Mouse (Mus musculus) telencephalon, adult 2 months (tissue): ENCODE results near the gene Sppl2b.
A peak's percentile ranks its signal among the peaks of the same experiment; 100 is the strongest.
"Not testable (repeated sequence)": the region's sequence is repeated elsewhere in the genome, so short reads cannot be mapped to it uniquely, and the experiment has no call there.

Source experiments
- DNase-seq: peaks from one replicate; pipeline ENCODE4 v3.0.0-alpha.2; 2011; ENCODE audit warnings: low read depth, low spot score

The Sppl2b gene

DNA sequence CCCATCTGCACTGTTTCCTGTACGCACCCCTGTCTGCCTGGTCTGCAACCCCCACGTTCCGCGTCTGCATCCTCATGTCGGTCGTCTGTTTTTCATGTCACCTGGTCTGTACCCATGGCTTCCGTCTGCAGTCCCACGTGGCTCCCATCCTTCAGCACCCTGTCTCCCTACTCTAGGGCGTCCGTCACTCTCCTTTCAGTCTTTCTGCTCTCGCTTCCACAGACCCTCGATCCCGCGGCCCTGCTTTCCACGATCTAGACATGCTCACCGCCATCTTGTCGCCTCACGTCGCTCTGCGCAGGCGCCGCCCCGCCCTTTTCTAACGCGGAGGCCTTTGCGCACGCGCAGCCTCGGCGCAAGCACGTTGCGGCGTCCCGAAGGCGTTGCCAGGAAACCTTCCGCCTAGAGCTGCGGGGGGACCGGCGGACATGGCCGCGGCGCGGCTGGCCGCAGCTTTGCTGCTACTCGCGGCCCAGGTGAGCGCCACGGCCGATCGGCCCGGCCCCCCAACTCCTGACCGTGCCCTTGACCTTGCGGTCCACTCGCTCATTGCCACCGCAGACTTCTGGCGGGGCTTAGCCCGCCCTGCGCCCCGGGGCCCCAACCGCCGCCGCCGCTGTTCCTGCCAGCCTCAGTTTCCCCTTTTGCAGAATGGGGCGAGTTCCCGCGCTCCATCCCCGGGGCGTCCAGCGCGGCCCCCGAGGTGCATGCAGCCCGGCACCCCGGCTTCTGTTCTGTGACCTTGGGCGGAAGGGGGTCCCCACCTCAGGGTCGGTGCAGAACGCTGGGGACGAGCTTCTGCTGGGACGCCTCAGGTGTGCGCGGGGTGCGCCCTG, at the start of gene Sppl2b, which contains the start of gene Lsm7:
Sppl2b (plus strand) TSS at position 363 of the 836 bp plus-strand sequence.
Lsm7 (minus strand) TSS at position 297 of the 836 bp plus-strand sequence.
- DNase-seq, result peak; percentile 86

DNA sequence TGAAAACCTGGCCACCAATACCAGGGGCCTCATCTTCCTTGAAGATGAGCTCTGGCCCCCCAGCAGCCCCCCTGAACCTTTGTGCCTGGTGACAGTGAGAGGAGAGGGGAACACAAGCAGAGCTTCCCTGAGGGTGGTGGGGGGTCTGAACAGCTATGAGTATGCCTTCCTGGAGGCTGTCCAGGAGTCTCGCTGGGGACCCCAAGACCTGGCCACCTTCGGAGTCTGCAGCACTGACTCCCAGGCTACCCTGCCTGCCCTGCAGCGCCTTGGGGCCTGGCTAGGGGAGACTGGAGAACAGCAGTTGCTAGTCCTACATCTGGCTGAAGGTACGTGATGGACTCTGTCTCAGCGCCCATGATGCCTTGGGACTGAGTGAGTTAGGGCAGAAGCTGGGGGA, 49.8 kb upstream of the Sppl2b start:
- DNase-seq, result no peak

DNA sequence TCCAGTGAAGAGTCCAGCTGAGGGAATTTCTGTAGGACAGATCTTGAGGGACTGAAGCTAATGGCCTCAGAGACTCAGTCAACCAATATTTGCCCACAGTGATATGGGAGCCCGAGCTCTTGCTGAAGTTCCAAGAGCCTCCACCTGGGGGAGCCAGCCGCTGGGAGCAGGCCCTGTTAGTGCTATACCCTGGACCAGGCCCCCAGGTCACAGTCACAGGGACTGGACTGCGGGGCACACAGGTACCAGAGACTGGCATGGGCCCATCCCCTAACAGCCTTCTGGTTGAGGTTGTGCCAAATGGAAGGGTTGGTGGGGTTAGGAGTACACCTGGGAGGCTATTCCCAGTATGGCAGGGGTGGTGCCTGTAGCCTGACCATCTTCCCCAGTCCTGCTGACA, 49.1 kb upstream of the Sppl2b start:
- DNase-seq, result no peak

DNA sequence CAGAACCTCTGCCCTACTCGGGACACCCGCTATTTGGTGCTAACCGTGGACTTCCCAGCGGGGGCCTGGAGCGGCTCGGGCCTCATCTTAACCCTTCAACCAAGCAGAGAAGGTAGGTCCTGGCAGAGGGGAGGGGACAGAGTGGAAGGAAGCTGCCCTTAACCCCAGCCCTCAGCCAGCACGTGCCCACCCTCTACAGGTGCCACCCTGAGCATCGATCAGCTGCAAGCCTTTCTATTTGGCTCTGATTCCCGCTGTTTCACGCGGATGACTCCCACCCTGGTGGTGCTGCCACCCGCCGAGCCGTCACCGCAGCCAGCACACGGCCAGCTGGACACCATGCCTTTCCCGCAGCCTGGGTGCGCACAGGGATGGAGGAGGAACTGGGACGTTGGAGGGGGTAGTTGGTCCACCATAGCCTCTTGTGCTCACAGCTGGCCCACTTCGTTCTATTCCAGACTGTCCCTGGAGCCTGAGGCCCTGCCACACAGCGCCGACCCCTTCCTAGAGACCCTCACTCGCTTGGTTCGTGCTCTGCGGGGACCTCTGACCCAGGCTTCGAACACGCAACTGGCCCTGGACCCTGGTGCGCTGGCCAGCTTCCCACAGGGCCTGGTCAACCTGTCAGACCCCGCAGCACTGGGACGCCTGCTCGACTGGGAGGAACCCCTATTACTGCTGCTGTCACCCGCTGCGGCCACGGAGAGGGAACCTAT, 48.6 kb upstream of the Sppl2b start:
- DNase-seq, result no peak

DNA sequence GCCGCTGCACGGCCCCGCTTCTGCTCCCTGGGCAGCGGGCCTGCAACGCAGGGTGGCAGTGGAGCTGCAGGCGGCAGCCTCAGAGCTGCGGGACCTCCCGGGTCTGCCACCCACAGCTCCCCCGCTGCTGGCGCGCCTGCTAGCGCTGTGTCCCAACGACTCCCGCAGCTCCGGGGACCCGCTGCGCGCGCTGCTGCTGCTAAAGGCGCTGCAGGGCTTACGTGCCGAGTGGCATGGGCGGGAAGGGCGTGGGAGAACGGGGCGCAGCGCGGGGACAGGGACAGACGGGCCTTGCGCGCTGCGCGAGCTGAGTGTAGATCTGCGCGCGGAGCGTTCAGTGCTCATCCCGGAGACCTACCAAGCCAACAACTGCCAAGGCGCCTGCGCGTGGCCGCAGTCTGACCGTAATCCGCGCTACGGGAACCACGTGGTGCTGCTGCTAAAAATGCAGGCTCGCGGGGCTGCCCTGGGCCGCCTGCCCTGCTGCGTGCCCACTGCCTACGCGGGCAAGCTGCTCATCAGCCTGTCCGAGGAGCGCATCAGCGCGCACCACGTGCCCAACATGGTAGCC, 47.9 kb upstream of the Sppl2b start:
- DNase-seq, result peak; percentile 89

DNA sequence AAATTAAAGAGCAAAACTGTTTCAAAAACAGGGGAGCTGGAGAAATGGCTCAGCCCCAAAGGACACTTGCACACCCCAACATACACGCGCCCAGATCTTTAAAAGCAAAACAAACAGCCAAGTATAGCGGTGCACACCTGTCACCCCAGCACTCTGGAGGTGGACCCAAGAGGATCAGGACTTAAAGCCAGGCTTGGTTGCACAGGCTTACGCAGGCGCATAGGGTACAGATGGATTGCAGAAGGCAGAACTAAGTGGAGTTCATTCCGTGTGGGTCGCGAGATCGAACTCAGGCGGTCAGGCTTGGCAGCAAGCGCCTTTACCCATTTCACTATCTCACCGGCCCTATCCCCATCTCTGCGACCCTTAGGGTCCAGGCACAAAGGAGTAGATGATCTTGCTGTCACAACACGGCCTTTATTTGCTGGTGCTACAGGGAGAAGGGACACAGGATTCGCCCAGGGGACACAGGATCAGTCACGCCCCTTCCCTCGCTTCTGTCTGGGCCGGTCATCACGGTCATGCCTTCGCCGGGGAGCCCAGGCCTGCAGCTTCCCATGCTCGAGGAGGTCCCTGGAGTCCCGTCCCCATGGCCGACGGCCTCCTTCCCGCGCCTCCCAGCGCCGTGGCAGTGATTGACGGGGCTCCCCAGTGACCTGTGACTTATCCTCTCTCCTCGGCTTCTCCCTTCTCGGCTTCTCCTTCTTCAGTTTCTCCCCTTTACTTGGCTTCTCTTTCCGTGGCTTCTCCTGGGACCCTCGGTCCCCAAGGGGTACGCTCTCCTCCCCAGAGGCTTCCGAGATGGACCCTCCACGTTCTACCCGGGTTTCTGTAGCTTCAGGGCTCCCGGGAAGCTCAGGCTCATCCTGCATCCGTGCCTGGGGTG, 46.7 kb upstream of the Sppl2b start:
- peak; percentile 45 for DNase-seq

DNA sequence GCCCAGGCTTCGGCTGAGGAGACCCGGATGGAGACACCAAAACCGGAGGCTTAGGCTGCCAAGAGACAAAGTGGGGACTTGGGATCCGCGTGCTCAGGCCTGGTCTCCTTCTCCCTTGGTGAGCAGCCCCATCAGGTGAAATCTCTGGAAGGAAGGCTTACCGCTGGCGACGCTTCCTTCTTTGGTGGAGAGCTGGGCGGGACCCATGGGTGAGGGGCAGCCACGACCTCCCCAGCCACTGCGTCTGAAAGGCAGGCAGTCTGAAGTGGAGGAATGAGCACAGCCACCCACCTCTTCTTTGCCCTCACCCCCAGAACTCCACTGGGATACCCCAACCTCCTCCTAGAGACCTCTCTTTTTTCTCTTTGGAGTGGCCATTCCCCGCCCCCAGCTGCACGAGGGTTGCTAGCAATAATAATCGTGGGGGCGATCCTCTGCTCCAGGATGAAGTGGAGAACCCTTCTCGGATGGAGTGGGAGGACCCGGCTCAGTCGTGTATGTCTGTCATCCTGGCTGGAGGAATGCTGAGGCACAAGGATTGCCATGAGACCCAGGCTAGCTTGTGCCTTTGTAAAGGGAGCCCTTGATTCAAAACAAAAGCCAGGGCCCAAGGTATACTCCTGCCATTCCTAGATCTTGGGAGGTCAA, 46.0 kb upstream of the Sppl2b start:
- no peak for DNase-seq

DNA sequence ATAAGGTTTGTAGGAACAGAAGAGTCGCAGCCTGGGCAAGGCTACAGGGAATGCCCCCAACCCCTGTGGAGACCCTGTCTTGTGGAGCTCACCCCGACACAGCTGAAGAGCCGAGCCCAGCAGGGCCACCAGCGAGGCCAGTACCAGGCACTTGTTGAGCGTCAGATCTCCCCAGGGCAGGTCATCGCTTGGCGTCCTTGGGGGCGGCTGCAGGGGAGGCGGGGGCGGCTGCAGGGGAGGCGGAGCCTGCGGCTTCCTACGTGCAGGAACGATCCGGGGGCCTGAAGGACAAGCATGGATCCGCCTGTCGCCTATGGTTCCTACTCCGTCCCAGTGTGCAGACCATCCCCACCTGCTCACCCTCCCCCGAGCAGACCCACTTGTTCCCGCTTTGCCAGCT, 45.0 kb upstream of the Sppl2b start:
- DNase-seq, result no peak

DNA sequence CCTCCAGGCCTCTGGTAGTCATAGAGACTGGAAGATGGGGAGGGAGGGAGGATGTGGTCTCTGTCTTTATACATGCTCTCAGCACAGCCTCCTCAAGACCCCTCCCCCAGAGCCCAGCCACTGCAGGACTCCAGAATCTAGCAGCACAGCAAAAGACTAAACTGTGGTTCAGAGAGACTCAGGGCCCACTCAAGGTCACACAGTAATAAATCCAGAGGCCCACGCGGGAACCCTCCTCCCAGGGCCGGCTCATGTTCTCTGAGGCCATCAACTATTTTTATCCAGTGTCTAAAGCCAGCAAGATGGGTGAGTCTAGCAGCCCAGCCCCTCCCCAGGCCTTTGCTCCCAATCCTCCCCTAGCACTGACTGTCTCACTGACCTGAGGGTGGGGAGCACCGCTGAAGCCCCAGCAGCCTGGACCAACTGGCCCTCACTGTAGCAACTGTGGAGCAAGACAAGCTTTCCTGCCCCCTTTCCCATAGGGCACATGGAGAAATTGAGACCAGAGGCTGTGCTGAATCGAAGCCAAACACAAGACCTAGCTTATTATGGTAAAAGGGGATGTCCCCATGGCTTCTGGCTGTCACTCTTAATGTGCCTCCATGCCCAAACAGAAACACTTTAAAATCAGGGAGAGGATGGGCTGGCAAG, 42.6 kb upstream of the Sppl2b start:
- DNase-seq, result no peak

DNA sequence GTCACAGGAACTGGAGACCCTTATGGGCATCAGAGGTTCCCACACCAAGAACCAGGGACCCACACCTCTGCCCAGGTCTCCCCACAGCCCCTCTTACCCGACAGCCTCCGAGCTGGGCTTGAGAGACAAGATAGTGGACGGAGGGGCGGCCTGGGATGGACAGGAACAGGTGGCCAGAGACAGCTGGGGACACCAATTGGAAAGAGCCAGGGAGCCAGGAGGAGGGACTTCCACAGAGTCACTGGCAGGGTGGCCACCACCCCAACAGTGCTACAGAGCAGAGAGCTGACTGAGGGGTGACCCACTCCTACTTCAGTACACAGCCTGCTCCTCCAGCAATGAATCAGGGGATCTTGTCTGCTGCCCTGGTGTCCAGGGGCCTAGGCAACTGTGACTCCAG, 41.7 kb upstream of the Sppl2b start, which contains the start of gene Jsrp1:
Jsrp1 (minus strand) TSS at position 133 of the 400 bp plus-strand sequence.
- no peak for DNase-seq

DNA sequence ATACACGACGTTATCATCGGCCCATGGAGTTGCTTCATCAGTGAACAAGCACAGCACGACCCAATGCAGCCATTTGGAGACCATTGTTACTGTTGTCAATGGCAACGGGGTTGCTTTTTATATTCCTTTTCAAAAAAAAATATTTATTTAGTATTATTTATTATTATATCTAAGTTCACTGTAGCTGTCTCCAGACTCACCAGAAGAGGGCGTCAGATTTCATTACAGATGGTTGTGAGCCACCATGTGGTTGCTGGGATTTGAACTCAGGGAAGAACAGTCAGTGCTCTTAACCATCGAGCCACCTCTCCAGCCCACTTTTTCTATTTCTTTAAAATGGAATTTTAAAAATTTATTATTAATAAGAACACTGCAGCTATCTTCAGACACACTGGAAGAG, 40.3 kb upstream of the Sppl2b start:
- DNase-seq, result no peak

DNA sequence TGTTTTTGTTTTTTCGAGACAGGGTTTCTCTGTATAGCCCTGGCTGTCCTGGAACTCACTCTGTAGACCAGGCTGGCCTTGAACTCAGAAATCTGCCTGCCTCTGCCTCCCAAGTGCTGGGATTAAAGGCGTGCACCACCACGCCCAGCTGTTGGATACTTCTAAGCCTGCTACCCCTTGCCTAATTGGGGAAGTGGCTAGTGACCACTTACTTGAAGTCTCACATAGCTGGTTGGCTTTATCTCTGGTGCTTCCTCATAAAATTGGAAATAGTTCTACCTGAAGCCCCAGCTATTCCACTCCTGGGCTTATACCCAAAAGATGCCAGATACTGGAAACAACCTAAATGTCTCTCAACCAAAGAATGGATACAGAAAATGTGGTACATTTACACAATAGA, 38.8 kb upstream of the Sppl2b start:
- DNase-seq, result not testable (repeated sequence)

DNA sequence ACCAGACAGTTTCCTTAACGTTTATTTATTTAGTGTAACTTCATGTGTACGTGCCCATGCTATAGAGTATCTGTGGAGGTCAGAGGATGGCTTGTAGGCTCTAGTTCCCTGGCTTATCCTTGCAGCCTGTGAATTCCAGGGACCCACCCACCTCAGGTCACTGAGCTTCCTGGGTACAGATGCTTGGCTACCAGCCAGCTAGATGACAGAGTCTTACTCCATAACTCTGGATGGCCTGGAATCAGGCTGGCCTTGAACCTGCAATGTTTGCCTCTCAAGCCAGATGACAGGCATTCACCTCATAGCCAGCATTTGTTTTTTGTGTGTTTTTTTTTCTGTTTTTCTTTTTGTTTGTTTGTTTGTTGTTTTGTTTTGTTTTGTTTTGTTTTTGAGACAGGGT, 37.9 kb upstream of the Sppl2b start:
- no peak for DNase-seq

DNA sequence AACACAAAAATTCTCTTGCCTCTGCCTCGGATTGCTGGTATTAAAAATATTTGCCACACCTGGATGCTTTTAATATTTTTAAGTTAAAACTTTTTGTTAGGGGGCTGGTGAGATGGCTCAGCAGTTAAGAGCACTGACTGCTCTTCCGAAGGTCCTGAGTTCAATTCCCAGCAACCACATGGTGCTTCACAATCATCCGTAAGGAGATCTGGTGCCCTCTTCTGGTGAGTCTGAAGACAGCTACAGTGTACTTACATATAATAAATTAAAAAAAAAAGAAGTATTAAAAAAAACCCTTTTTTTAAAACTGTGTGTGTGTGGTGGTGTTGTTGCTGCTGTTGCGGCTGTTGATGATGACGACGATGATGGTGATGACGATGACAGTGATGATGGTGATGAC, 37.1 kb upstream of the Sppl2b start:
- not testable (repeated sequence) for DNase-seq

DNA sequence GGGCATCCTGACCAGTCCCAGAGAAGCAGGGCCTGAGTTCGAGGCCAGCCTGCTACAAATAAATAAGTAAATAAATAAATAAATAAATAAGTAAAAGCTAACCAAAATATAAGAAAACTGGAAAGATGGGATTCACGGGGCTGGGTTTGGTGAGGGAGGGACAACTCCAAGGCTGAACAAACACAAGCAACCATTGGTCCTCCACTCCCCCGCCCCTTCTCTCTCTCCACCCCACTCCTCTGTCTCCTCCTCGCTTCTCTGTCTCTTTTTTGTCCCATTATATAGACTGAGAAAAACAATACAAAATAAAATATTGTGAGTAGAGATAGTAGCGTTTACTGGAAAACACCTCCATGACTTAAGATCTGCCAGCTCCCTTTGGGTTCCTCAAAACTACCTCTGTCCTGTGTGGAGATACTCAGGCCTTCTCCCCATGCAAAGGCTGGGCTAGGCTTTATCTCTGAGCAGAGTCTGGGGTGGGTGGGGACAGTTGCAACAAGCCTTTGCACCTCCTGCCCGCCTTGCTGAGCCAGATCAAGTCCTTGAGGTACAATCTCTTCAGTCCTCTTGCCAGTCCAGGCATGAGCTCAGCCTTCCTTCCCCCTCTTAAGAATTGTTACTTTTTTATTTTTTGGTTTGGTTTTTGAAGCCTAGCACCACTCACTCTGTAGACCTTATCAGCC, 36.3 kb upstream of the Sppl2b start:
- DNase-seq, result no peak

DNA sequence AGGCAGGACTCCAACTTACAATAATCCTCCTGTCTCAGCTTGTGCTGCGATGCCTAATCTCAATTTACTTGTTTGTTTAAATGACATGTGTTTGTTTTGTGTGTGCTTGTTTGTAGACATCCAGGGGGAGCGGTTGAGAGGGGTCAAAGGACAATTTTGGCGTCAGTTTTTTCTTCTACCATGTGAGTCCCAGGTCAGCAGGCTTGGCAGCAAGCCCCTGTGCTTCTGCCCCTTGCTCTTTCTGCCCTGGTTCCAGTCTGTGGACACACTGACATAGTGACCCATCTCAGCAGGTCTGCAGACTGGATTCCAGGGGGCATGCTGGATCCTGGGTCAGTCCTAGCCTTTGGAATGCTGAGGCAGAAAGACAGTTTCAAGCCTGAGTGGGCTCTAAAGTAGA, 35.7 kb upstream of the Sppl2b start:
- DNase-seq, result no peak

DNA sequence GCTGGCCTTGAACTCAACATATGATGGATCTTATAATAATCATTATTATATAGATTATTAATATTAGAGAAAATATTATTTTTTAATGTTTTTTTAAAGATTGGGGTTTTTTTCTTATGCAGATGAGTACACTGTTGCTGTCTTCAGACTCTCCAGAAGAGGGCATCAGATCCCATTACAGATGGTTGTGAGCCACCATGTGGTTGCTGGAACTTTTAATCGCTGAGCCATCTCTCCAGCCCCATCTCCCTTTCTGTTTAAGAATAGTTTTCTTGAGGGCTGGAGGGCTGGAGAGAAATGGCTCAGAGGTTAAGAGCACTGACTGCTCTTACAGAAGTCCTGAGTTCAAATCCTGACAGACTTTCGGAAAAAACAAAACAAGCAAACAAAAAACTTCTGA, 33.1 kb upstream of the Sppl2b start:
- DNase-seq, result no peak

DNA sequence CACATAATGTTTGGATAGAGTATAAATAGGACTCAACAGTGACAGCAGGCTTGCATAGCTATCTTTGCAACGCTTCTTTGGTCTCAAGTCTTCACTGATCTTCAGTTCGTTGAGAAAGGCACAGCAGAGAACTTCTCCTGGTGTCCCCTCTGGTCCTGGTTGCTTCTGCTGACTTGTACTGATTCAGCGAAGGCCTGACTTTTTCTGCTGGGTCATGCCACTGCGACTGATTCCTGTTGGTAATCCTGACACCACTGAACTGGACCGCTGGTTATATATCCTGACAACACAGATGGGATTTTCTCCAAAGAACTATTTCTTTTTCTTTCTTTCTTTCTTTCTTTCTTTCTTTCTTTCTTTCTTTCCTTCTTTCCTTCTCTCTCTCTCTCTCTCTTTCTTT, 32.5 kb upstream of the Sppl2b start:
- no peak for DNase-seq

DNA sequence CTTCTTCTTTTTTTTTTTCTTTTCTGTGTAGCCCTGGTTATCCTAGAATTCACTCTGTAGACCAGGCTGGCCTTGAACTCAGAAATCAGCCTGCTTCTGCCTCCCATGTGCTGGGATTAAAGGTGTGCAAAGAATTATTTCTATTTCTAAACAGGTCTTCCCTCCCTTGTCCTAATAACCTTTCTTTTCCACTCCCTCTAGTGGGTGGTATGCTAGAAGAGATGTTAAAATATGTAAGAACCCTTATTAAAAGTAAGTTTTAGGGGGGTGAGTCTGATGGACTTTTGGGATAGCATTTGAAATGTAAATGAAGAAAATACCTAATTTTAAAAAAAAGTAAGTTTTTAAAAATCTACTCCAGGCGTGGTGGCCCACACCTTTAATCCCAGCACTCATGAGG, 31.8 kb upstream of the Sppl2b start:
- no peak for DNase-seq
